Mouse (Mus musculus): ENCODE data around the gene Hsd11b2. TPM values are rescaled to one million over a fixed set of nuclear protein-coding genes. Genes with fewer than 3 reads are reported as not detected.

The Hsd11b2 gene
- polyA plus RNA-seq, 1 experiment from 2014 or later = 16.9 TPM

DNA sequence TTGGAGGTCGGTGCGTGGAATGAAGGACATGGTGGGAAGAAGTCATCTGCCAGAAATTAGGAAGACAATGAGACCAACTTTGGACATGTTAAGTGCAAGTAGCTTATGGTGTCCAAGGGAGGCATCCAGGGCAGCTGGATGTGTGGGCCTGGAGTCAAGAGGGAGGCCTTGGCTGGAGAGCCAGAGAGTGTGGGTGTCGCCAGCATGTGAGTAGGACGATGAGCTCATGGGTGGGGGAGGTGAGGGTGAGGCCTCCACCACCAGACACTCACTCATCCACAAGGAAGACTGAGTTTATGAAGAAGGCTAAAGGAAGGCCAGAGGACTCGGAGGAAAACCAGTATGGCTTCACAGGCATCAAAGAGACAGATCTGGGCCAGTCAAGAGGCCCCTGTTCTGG is 3.9 kb upstream of the Hsd11b2 start:
- 84% methylated on average over 5 of the region's 5 CpGs for WGBS
- no peak overlapping the region for H3K4me3 ChIP-seq (replicated peaks)

DNA sequence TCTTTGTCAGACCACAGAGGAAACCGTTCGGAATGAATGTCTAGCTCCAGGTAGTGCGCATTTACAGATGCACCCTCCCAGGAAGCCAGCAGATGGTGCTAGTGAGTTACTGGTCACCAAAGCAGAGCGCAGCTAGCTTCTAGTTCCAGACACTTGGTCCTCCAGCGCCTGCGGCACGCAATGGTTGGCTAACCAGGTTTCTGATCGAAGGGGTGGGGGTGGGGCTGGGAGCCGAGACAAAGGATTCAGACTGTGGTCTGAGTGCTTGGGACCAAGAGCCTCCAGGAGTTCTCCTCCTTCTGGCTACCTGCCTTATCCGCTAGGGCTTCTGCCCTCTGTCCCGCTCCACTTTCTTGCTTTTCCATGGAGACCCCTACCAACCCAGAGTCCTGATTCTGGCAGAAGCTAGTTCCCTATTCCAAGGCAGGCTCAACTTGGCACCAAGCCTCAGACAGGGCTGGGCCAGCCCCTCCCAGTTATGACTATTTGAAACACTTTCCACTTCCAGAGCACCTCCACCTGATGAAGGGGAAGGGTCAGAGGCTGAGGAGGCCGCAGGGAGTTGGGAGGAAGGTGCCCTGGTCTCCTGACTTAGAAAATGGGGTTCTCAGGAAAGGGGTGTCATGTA is 2.4 kb upstream of the Hsd11b2 start:
- peak overlapping the region; percentile 45 for H3K4me2 ChIP-seq (replicated peaks)
- no peaks in the 10 kb centered on the region for H3K36me3 ChIP-seq
- H3K9ac ChIP-seq (replicated peaks) = peak overlapping the region; percentile 19; the same call in 1 of the 2 replicates
- no peaks in the 10 kb centered on the region for H3K9me3 ChIP-seq
- H3K27me3 ChIP-seq = peaks cover 26% of the 10 kb centered on the region
- peak; percentile 40 for ATAC-seq
- WGBS = 7% methylated on average over 12 of the region's 12 CpGs
- H3K4me1 ChIP-seq (replicated peaks) = peaks cover 49% of the 10 kb centered on the region
- no peak overlapping the region; the same call in 1 of the 2 replicates for H3K4me3 ChIP-seq (replicated peaks)
- H3K27ac ChIP-seq = no peak overlapping the region

More for the DNA sequence above, 3.9 kb upstream of the Hsd11b2 start:
- ATAC-seq = no peak
- peaks cover 34% of the 10 kb centered on the region for H3K4me1 ChIP-seq (replicated peaks)
- H3K4me2 ChIP-seq (replicated peaks) = no peak overlapping the region
- H3K27ac ChIP-seq = no peak overlapping the region
- H3K9ac ChIP-seq (replicated peaks) = no peak overlapping the region
- peaks cover 26% of the 10 kb centered on the region for H3K27me3 ChIP-seq
- H3K9me3 ChIP-seq = no peaks in the 10 kb centered on the region
- no peaks in the 10 kb centered on the region for H3K36me3 ChIP-seq

DNA sequence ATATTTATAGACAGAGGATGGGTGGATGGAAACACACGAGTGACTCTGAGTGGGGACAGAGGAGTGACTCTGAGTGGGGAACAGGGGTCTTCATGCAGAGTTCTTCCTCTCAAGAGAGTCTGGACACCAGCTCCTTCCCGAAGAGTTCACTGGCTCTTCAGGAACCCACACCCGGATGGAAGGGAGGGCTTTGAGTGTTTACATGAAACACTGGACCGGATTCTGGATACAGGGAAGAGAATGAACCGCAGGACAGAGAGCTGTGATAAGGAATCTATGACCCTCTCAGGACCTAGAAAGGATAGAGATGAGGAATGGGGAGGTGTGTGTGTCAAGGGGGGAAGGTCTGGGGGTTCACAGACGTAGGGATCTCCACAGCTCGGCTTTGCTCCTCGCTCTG is 1.2 kb upstream of the Hsd11b2 start:
- Histone ChIP-seq H3K4me1 (replicated peaks) (peaks cover 58% of the 10 kb centered on the region), H3K9me3 (no peaks in the 10 kb centered on the region), H3K4me2 (replicated peaks) (no peak overlapping the region), H3K9ac (replicated peaks) (no peak overlapping the region), H3K4me3 (replicated peaks) (no peak overlapping the region), H3K27ac (no peak overlapping the region), H3K36me3 (peaks cover 6% of the 10 kb centered on the region), H3K27me3 (peaks cover 26% of the 10 kb centered on the region)
- ATAC-seq = no peak
- WGBS = 49% methylated on average over 8 of the region's 8 CpGs

GRCm38 (mm10) chr8:105519591-105519990 is 1.0 kb downstream of the Hsd11b2 start:
- Histone ChIP-seq H3K4me2 (replicated peaks) (peak overlapping the region; percentile 94), H3K9me3 (no peaks in the 10 kb centered on the region), H3K36me3 (peaks cover 28% of the 10 kb centered on the region), H3K4me3 (replicated peaks) (peak overlapping the region; percentile 61), H3K9ac (replicated peaks) (peak overlapping the region; percentile 82), H3K27ac (peak overlapping the region; percentile 71; the same call in 1 of the 2 replicates), H3K4me1 (replicated peaks) (peaks cover 61% of the 10 kb centered on the region), H3K27me3 (peaks cover 25% of the 10 kb centered on the region)
- ATAC-seq = no peak
- 0% methylated on average over 2 of the region's 2 CpGs for WGBS

DNA sequence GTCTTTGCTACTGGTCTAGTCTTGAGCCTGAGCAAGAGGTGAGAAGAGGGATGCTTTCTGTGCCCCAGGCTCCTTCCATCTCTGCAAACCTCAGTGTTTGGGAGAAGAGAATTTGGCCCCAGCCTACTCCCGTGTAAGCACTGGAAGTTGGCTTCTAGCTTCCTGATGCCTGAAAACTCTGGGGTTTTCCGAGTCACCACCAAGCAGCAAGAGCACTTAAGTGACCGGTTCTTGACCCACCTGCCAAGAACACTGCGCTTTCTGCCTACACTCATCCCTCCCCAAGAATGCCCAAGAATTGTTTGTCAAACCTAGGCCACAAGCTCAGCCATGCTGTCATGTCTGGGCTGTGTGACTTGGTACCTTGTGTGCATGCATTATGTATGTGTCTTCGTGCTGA is 2.0 kb downstream of the Hsd11b2 start:
- H3K4me2 ChIP-seq (replicated peaks) = peak overlapping the region; percentile 94
- peaks cover 18% of the 10 kb centered on the region for H3K27me3 ChIP-seq
- no peak overlapping the region for H3K9ac ChIP-seq (replicated peaks)
- peaks cover 37% of the 10 kb centered on the region for H3K36me3 ChIP-seq
- 0 out of 2 replicates have a peak overlapping the region, but pooled peaks have one; percentile 61 for H3K4me3 ChIP-seq (replicated peaks)
- H3K27ac ChIP-seq = peak overlapping the region; percentile 63
- 18% methylated on average over 5 of the region's 5 CpGs for WGBS
- no peaks in the 10 kb centered on the region for H3K9me3 ChIP-seq
- no peak for ATAC-seq
- H3K4me1 ChIP-seq (replicated peaks) = peaks cover 61% of the 10 kb centered on the region

DNA sequence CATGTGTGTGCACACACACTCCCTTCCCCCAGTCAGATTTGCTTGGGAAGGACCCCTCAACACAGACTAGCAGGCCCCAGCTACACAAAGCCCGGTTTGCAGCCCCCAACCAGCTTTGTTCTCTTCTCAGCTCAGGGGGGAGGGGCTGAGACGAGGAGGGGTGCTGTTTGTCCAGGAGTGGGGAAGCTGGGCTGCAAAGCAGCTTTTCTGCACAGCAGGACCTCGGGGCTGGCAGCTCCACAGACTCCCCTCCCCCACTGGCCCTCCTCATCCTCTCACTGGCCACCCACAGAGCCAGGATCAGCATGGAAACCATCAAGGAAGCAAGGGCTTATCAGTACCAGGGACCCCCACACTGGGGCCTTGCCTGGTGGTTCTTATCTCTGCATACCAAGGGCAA is 2.5 kb downstream of the Hsd11b2 start:
- H3K4me1 ChIP-seq (replicated peaks) = peaks cover 60% of the 10 kb centered on the region
- no peak overlapping the region for H3K4me3 ChIP-seq (replicated peaks)
- H3K4me2 ChIP-seq (replicated peaks) = peak overlapping the region; percentile 94
- WGBS = 0% methylated on average over 3 of the region's 3 CpGs
- 0 out of 2 replicates have a peak overlapping the region, but pooled peaks have one; percentile 24 for H3K9ac ChIP-seq (replicated peaks)
- no peaks in the 10 kb centered on the region for H3K9me3 ChIP-seq
- H3K27ac ChIP-seq = peak overlapping the region; percentile 63
- ATAC-seq = peak; percentile 46
- peaks cover 38% of the 10 kb centered on the region for H3K36me3 ChIP-seq
- peaks cover 18% of the 10 kb centered on the region for H3K27me3 ChIP-seq

- WGBS = 88% methylated on average over 21 of the region's 21 CpGs
- Histone ChIP-seq H3K9me3 (no peaks in the 10 kb centered on the region), H3K4me1 (replicated peaks) (peaks cover 52% of the 10 kb centered on the region), H3K27ac (no peak overlapping the region; the same call in 1 of the 2 replicates), H3K4me3 (replicated peaks) (no peak overlapping the region), H3K4me2 (replicated peaks) (no peak overlapping the region), H3K9ac (replicated peaks) (no peak overlapping the region), H3K27me3 (peaks cover 9% of the 10 kb centered on the region), H3K36me3 (peaks cover 44% of the 10 kb centered on the region)
- no peak for ATAC-seq
Measured at GRCm38 (mm10) chr8:105521995-105522769, 3.6 kb downstream of the Hsd11b2 start.

DNA sequence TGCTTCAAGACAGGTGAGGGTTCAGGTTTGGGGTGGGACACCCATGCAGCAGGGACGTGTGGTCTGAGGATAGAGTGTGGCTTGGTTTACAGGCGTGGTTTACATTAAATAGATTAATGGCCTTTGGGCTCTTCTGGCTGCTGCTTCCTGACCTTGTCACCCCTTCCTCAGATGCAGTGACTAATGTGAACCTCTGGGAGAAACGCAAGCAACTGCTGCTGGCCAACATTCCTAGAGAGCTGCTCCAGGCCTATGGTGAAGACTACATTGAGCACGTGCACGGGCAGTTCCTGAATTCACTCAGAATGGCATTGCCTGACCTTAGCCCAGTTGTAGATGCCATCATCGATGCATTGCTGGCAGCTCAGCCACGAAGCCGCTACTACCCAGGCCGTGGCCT is 4.3 kb downstream of the Hsd11b2 start:
- Histone ChIP-seq H3K9ac (replicated peaks) (no peak overlapping the region), H3K4me1 (replicated peaks) (peaks cover 45% of the 10 kb centered on the region), H3K4me3 (replicated peaks) (no peak overlapping the region), H3K9me3 (no peaks in the 10 kb centered on the region), H3K27ac (no peak overlapping the region), H3K4me2 (replicated peaks) (no peak overlapping the region), H3K36me3 (peaks cover 46% of the 10 kb centered on the region), H3K27me3 (peaks cover 2% of the 10 kb centered on the region)
- ATAC-seq = no peak
- WGBS = 86% methylated on average over 9 of the region's 9 CpGs

DNA sequence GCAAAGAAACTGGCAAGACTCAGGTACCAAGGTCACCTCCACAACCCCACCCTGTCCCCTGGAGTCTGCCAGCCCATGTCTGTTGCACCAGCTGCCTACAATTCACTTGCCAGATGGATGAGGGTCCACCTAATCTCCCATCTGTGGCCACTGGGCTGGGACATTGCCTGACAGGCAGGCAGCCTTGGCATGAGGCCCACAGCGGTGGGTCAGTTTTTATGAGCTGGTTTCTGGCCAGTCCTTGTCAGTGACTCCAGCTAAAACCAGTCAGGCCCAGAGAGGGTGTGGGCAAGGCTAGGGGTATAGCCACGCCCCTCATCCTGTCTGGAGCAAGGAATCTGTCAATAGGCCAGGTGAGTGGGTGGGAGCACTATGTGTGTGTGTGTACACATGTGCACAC is 8.6 kb downstream of the Hsd11b2 start:
- no peak for ATAC-seq
- Histone ChIP-seq H3K9ac (replicated peaks) (no peak overlapping the region), H3K4me2 (replicated peaks) (no peak overlapping the region), H3K9me3 (no peaks in the 10 kb centered on the region), H3K27me3 (no peaks in the 10 kb centered on the region), H3K36me3 (peaks cover 72% of the 10 kb centered on the region), H3K4me3 (replicated peaks) (no peak overlapping the region), H3K4me1 (replicated peaks) (0 out of 2 replicates have a peak, but pooled peaks cover 14% of the 10 kb centered on the region), H3K27ac (no peak overlapping the region)
- 87% methylated on average over 2 of the region's 2 CpGs for WGBS

DNA sequence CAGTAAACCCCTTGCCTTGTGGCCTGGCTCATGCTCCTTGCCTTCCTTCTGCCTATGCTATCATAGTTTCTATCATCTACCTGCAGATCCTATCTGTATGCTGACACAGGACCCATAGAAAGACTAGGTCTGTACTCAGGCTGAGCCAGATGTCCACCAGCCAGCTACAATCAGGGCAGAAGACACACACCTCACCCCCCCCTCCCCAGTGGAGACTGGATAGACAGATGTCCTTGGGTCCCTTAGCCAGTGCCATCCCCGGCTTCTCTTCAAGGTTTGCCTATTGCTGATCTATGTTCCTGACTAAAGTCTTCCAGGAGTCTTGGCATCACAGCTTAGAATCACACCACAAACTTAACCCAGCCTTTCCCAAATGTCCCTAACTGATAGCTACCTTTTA is 9.7 kb downstream of the Hsd11b2 start:
- no peak overlapping the region for H3K4me3 ChIP-seq (replicated peaks)
- 97% methylated on average over 1 of the region's 1 CpGs for WGBS
- H3K36me3 ChIP-seq = peaks cover 61% of the 10 kb centered on the region

GRCm38 (mm10) chr8:105529271-105529670 is 10.7 kb downstream of the Hsd11b2 start:
- Histone ChIP-seq H3K27ac (no peak overlapping the region), H3K4me2 (replicated peaks) (no peak overlapping the region), H3K9me3 (no peaks in the 10 kb centered on the region), H3K36me3 (peaks cover 53% of the 10 kb centered on the region), H3K27me3 (no peaks in the 10 kb centered on the region), H3K9ac (replicated peaks) (no peak overlapping the region), H3K4me1 (replicated peaks) (peaks cover 17% of the 10 kb centered on the region), H3K4me3 (replicated peaks) (no peak overlapping the region)
- ATAC-seq = no peak
- WGBS = 79% methylated on average over 3 of the region's 3 CpGs

More for the DNA sequence above, 9.7 kb downstream of the Hsd11b2 start:
- peaks cover 11% of the 10 kb centered on the region for H3K4me1 ChIP-seq (replicated peaks)
- H3K27ac ChIP-seq = no peak overlapping the region
- H3K27me3 ChIP-seq = no peaks in the 10 kb centered on the region
- H3K9me3 ChIP-seq = no peaks in the 10 kb centered on the region
- no peak for ATAC-seq
- no peak overlapping the region for H3K4me2 ChIP-seq (replicated peaks)
- H3K9ac ChIP-seq (replicated peaks) = no peak overlapping the region

GRCm38 (mm10) chr8:105531774-105532173 is 13.2 kb downstream of the Hsd11b2 start:
- Histone ChIP-seq H3K27ac (no peak overlapping the region), H3K9ac (replicated peaks) (no peak overlapping the region), H3K36me3 (peaks cover 59% of the 10 kb centered on the region), H3K9me3 (no peaks in the 10 kb centered on the region), H3K4me3 (replicated peaks) (no peak overlapping the region), H3K4me2 (replicated peaks) (no peak overlapping the region), H3K27me3 (no peaks in the 10 kb centered on the region), H3K4me1 (replicated peaks) (peaks cover 17% of the 10 kb centered on the region)
- 65% methylated on average over 2 of the region's 2 CpGs for WGBS
- no peak for ATAC-seq

Data from midbrain, embryonic 13.5 days (tissue).